Mouse (Mus musculus) neural tube, embryonic 12.5 days (tissue): ENCODE measurements around the gene Asb2. TPM values are rescaled to one million over a fixed set of nuclear protein-coding genes. Genes with fewer than 3 reads are reported as not detected.

ENCODE experiments used
- ATAC-seq: fragments of 200-750 bp; cut with Nextera tagmentation; 2 replicates; pipeline ENCODE4 v1.8.0; 2017; ENCODE audit warnings: low read depth, mild to moderate bottlenecking, moderate TSS enrichment, moderate library complexity; ENCODE audit not compliant: low FRiP score
- H3K27ac ChIP-seq: fragments of 300-500 bp; sonication (generic); 2 replicates; pipeline ENCODE4 v1.5.1; 2016
- H3K27me3 ChIP-seq: fragments of 300-500 bp; sonication (generic); replicated peaks from 2 replicates; pipeline ENCODE4 v1.6.1; 2016; ENCODE audit warnings: mild to moderate bottlenecking
- H3K36me3 ChIP-seq: fragments of 300-500 bp; sonication (generic); 2 replicates; pipeline ENCODE4 v1.6.1; 2016; ENCODE audit warnings: mild to moderate bottlenecking
- H3K4me1 ChIP-seq: fragments of 300-500 bp; sonication (generic); 2 replicates; pipeline ENCODE4 v1.6.1; 2016
- H3K4me2 ChIP-seq: fragments of 300-500 bp; sonication (generic); replicated peaks from 2 replicates; pipeline ENCODE4 v1.6.1; 2016; ENCODE audit warnings: mild to moderate bottlenecking
- H3K4me3 ChIP-seq: fragments of 300-500 bp; sonication (generic); 2 replicates; pipeline ENCODE4 v1.5.1; 2016
- H3K9ac ChIP-seq: fragments of 300-500 bp; sonication (generic); 2 replicates; pipeline ENCODE4 v1.6.1; 2016; ENCODE audit warnings: mild to moderate bottlenecking
- H3K9me3 ChIP-seq: fragments of 300-500 bp; sonication (generic); 2 replicates; pipeline ENCODE4 v1.6.1; 2016; ENCODE audit warnings: mild to moderate bottlenecking
- WGBS: fragments of 180-500 bp; shearing (Covaris S2); methylation state at CpG from one replicate; pipeline ENCODE4 v1.1.7; 2016; 5-methylcytosine and 5-hydroxymethylcytosine counted together
- polyA plus RNA-seq: library from polyadenylated mRNA; unstranded; fragments of >200 nt; fragmentation: Nextera tagmentation; extraction: Ambion mirVana; gene quantifications from 2 replicates; pipeline ENCODE4 v1.2.1, GENCODE M21; 2016

Asb2 gene
- polyA plus RNA-seq, result 2.0 and 2.7 TPM in 2 replicates

DNA sequence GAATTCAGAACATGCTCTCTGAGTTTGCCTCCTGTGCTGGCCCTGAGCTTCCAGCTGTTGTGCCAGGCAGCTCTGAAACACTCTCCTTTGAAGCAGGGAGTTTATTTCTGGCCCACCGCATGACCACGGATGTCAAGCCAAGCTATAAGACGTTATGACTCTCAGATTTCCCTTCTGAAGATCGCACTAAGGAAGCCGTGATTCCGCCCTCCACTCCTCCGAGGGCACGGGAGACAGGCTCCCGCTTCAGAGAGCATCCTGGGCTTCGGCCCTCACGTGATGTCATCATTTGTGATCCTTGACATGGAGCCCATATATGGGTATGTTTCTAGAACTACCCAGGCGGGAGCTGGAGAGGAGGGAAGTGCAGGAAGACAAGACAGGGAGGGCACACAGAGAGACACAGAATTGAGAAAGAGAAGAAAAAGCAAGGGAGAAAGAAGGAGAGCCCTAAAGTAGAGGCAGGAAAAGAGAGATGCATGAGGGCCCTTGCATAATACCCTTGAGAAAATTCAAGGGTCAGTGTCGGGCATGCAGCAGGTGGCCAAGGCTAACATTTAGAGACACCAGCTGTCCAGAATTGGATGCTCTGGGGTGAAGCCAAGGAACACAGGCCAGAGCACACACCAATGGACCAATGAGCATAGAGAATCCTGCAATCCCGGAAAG is at the start of gene Asb2:
Asb2 (minus strand) TSS at position 256 of the 669 bp plus-strand sequence.
- H3K27me3 ChIP-seq, result no peaks in the 10 kb centered on the region
- H3K9me3 ChIP-seq, result no peaks in the 10 kb centered on the region
- H3K4me2 ChIP-seq, result no peak within 1 kb of the TSS
- no peaks in the 10 kb centered on the region for H3K36me3 ChIP-seq
- 78% methylated on average over 14 of the region's 14 CpGs for WGBS
- peaks cover 8% of the 10 kb centered on the region; the same call in 1 of the 2 replicates for H3K4me1 ChIP-seq
- H3K4me3 ChIP-seq, result no peak within 1 kb of the TSS
- ATAC-seq, result no peak
- no peak within 1 kb of the TSS for H3K27ac ChIP-seq
- no peak within 1 kb of the TSS for H3K9ac ChIP-seq

- 89% methylated on average over 18 of the region's 18 CpGs for WGBS
- no peak for ATAC-seq
- Histone ChIP-seq H3K4me1 (no peaks in the 10 kb centered on the region), H3K27ac (no peak overlapping the region), H3K27me3 (no peaks in the 10 kb centered on the region), H3K4me3 (no peak overlapping the region), H3K9me3 (no peaks in the 10 kb centered on the region), H3K36me3 (peaks cover 68% of the 10 kb centered on the region), H3K9ac (no peak overlapping the region), H3K4me2 (no peak overlapping the region)
Measured at GRCm38 (mm10) chr12:103404131-103404530, 48.3 kb upstream of the Asb2 start.

DNA sequence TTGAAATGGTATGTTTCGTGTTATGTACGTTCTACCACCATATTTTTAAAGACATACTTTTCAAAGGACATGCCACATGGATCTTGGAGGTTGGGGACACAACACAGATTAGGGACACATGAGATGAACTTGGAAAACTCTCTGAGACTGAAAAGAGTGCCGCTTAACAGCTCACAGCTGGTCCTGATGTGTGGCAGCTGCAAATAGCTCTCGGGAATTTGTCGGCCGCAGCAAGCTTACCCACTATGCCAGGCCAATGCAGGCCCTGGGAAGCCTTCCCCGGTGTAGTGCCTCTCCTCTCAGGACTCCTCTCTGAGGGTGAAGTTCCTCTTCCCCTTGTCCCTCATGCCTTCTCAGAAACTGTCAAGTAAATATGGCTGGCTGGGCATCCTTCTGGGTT is 41.0 kb upstream of the Asb2 start:
- H3K4me3 ChIP-seq, result no peak overlapping the region
- no peaks in the 10 kb centered on the region for H3K27me3 ChIP-seq
- H3K9ac ChIP-seq, result no peak overlapping the region
- H3K36me3 ChIP-seq, result peaks cover 9% of the 10 kb centered on the region
- H3K9me3 ChIP-seq, result no peaks in the 10 kb centered on the region
- no peak overlapping the region for H3K27ac ChIP-seq
- no peaks in the 10 kb centered on the region for H3K4me1 ChIP-seq
- 86% methylated on average over 7 of the region's 7 CpGs for WGBS
- no peak for ATAC-seq
- no peak overlapping the region for H3K4me2 ChIP-seq

DNA sequence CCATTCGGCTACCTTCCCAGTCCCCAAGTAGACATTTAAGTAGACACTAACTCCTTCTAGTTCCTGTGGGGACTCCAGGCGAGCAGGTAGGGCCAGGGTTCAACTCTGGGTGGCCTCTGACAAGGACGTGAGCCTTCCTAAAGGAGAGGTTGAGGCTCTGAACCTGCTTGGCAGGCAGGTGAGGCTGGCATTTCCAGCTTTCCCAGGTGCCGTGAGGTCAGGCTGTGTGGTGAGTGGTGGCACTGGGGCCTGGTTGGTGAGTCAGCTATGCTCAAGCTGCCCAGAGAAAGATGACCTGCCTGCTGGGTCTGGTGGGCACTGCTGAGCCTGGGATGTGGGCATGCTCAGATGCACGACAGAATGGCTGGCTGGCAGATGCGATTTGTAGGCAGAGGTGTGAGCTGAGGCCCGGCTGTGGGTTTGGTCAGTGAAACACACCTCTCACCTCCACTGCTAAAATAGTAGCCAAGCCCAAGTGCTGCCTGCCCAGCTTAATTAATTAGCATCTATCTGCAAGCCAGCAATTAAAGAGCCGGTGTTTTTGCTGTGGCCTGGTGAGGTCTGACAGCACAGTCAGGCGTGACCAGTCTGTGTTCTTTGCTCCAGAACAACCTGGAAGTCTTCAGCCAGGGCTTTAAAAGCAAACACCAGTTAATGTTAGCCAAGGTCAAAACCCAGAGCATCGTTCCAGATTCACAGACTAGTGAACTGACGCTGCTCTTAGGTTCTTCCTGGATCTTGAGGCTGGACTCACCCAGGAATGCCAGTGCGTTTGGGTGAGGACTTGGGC is 39.9 kb upstream of the Asb2 start:
- H3K36me3 ChIP-seq, result peaks cover 5% of the 10 kb centered on the region; the same call in 1 of the 2 replicates
- H3K4me1 ChIP-seq, result no peaks in the 10 kb centered on the region
- H3K27me3 ChIP-seq, result no peaks in the 10 kb centered on the region
- no peak overlapping the region for H3K27ac ChIP-seq
- no peak overlapping the region for H3K9ac ChIP-seq
- no peak for ATAC-seq
- H3K4me2 ChIP-seq, result no peak overlapping the region
- H3K9me3 ChIP-seq, result no peaks in the 10 kb centered on the region
- H3K4me3 ChIP-seq, result no peak overlapping the region
- WGBS, result 83% methylated on average over 12 of the region's 12 CpGs

DNA sequence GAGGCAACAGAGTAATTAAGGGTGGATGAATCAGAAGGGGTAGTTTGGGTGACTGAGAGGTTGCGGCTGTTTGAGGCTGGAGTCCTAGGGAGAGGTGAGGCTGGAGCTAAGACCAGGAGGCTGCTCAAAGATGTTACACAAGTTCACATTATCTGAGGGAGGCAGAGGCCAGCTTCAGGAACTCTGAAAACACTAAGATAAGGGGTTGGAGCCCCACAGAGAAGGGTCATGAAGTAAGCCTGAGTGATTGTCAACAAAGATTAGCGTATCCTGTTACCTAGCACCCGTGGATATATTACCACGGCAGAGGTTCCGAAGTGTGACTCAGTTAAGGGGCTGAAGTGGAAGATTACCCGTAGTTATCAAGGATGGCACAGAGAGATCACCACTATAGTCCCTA is 37.7 kb upstream of the Asb2 start:
- Histone ChIP-seq H3K4me2 (no peak overlapping the region), H3K4me1 (peaks cover 14% of the 10 kb centered on the region), H3K4me3 (no peak overlapping the region), H3K9ac (no peak overlapping the region), H3K9me3 (no peaks in the 10 kb centered on the region), H3K27ac (no peak overlapping the region), H3K36me3 (peaks cover 5% of the 10 kb centered on the region; the same call in 1 of the 2 replicates), H3K27me3 (no peaks in the 10 kb centered on the region)
- WGBS, result 59% methylated on average over 6 of the region's 6 CpGs
- ATAC-seq, result no peak

DNA sequence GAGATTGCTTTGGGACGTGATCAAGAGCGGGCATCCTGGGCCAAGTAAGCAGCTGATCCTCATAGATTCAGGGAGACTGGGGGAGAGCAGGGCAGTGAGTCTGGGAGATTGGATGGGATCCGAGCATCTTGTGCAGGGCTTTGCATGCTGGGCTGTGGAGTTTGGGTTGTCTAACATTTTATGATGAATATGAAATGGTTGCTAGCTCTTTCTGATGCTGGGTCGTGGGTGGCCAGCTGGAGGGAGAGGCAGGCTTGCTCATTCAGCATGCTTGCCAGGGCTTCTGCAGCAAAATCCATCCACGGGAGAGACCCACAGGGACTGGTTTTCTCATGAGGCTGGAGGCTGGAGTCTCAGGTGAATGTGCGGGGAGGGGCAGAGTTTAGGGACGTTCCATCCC is 35.3 kb upstream of the Asb2 start:
- no peak for ATAC-seq
- Histone ChIP-seq H3K4me1 (peaks cover 14% of the 10 kb centered on the region), H3K27ac (no peak overlapping the region), H3K9me3 (no peaks in the 10 kb centered on the region), H3K4me2 (no peak overlapping the region), H3K4me3 (no peak overlapping the region), H3K36me3 (peaks cover 5% of the 10 kb centered on the region; the same call in 1 of the 2 replicates), H3K9ac (no peak overlapping the region), H3K27me3 (no peaks in the 10 kb centered on the region)
- WGBS, result 89% methylated on average over 7 of the region's 7 CpGs

GRCm38 (mm10) chr12:103389982-103390381 is 34.2 kb upstream of the Asb2 start:
- WGBS, result 88% methylated on average over 4 of the region's 4 CpGs
- Histone ChIP-seq H3K36me3 (peaks cover 5% of the 10 kb centered on the region; the same call in 1 of the 2 replicates), H3K27me3 (no peaks in the 10 kb centered on the region), H3K9me3 (no peaks in the 10 kb centered on the region), H3K4me3 (no peak overlapping the region), H3K9ac (no peak overlapping the region), H3K4me2 (peak overlapping the region; percentile 84; the same call in 1 of the 2 replicates), H3K4me1 (peaks cover 14% of the 10 kb centered on the region), H3K27ac (no peak overlapping the region)
- no peak for ATAC-seq

DNA sequence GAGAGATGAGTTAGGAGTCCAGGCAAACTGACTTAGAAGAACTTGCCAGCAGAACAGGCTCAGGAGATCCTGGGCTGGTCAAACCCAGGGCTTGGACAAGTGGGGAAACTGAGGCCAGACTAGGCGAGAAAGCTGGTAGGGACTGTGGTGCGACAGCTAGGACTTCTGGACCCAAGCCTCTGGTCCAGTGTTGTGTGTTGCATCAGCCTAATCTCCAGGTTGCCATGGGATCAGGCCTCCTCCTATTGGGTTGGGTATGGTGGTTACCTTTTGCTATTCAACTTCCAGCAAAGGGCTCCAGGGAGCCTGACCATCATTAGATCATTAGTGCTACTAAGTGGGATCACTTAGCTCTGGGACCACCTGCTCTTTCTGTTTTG is 33.5 kb upstream of the Asb2 start:
- Histone ChIP-seq H3K4me3 (peak overlapping the region; percentile 81), H3K27me3 (no peaks in the 10 kb centered on the region), H3K27ac (no peak overlapping the region), H3K36me3 (peaks cover 5% of the 10 kb centered on the region; the same call in 1 of the 2 replicates), H3K4me2 (peak overlapping the region; percentile 84), H3K4me1 (peaks cover 14% of the 10 kb centered on the region), H3K9me3 (no peaks in the 10 kb centered on the region), H3K9ac (peak overlapping the region; percentile 90)
- no peak for ATAC-seq
- WGBS, result 74% methylated on average over 2 of the region's 2 CpGs

GRCm38 (mm10) chr12:103388505-103389347 is 32.9 kb upstream of the Asb2 start, which contains the start of gene Otub2:
TSS of gene Otub2 (plus strand) at chr12:103388682.
- Histone ChIP-seq H3K27me3 (no peaks in the 10 kb centered on the region), H3K27ac (no peak within 1 kb of the TSS; the same call in 1 of the 2 replicates), H3K9ac (peak within 1 kb of the TSS; percentile 90), H3K9me3 (no peaks in the 10 kb centered on the region), H3K4me3 (peak within 1 kb of the TSS; percentile 81), H3K36me3 (peaks cover 5% of the 10 kb centered on the region; the same call in 1 of the 2 replicates), H3K4me2 (peak within 1 kb of the TSS; percentile 84), H3K4me1 (peaks cover 14% of the 10 kb centered on the region)
- peak; percentile 99 for ATAC-seq
- WGBS, result under 1% methylated on average over 58 of the region's 58 CpGs

DNA sequence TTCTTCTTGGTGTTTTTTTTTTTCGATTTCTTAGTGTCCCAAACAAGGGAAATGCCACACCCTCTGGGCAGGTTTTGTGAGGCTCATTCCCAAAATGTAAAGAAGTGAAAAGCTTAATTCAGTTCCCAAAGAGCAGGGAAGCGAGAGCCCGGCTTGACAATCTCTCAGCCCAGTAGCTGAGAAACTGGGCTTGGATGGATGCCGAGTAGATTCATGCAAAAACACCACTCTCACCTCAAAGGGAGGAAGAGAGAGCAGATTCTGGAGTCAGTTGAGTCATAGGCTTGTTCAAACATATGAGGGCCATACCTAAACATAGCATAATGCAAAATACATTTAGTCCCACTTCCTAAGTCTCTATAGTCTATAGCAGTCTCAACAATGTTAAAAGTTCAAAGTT is 24.4 kb upstream of the Asb2 start:
- Histone ChIP-seq H3K27me3 (no peaks in the 10 kb centered on the region), H3K27ac (no peak overlapping the region)
- no peak for ATAC-seq

DNA sequence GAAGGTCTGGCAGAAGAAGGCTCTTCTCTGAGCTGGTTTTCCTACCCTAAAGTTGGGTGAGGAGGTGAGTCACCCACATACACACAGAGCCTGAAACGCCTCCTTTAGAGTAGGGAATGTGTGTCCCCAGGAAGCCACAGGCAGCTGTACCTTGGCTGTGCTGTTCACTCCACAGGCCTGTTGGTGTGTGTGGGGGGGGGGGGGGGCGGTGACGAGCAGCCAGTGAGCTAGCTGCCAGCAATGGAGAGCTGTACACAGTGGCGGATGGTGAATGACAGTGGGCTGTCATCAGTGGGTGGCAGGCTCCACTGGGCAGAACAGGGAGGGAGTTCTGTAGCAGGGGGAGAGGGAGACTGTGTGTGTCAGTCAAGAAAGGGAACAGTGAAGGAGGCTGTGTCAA is 21.0 kb upstream of the Asb2 start:
- no peak overlapping the region for H3K4me3 ChIP-seq
- 74% methylated on average over 4 of the region's 4 CpGs for WGBS
- no peak for ATAC-seq
- no peaks in the 10 kb centered on the region for H3K9me3 ChIP-seq
- no peaks in the 10 kb centered on the region for H3K4me1 ChIP-seq
- H3K36me3 ChIP-seq, result no peaks in the 10 kb centered on the region
- H3K27ac ChIP-seq, result no peak overlapping the region
- H3K4me2 ChIP-seq, result no peak overlapping the region
- H3K27me3 ChIP-seq, result no peaks in the 10 kb centered on the region
- H3K9ac ChIP-seq, result no peak overlapping the region

More for the DNA sequence above, 24.4 kb upstream of the Asb2 start:
- 84% methylated on average over 4 of the region's 4 CpGs for WGBS
- Histone ChIP-seq H3K4me2 (no peak overlapping the region), H3K4me3 (no peak overlapping the region), H3K4me1 (no peaks in the 10 kb centered on the region), H3K9ac (no peak overlapping the region), H3K36me3 (no peaks in the 10 kb centered on the region), H3K9me3 (no peaks in the 10 kb centered on the region)

GRCm38 (mm10) chr12:103376124-103376523 is 20.3 kb upstream of the Asb2 start:
- no peak overlapping the region for H3K4me2 ChIP-seq
- H3K36me3 ChIP-seq, result no peaks in the 10 kb centered on the region
- no peaks in the 10 kb centered on the region for H3K4me1 ChIP-seq
- H3K27me3 ChIP-seq, result no peaks in the 10 kb centered on the region
- no peak overlapping the region for H3K27ac ChIP-seq
- ATAC-seq, result no peak
- H3K9me3 ChIP-seq, result no peaks in the 10 kb centered on the region
- WGBS, result 72% methylated on average over 5 of the region's 5 CpGs
- no peak overlapping the region for H3K9ac ChIP-seq
- H3K4me3 ChIP-seq, result no peak overlapping the region
